Mouse (Mus musculus): ENCODE results near the gene Vps45. TPM values are rescaled to one million over a fixed set of nuclear protein-coding genes. Genes with fewer than 3 reads are reported as not detected.

Vps45 gene
- polyA plus RNA-seq (2012; fragmentation: generic; extraction: Trizol), result 10 to 100 TPM in 1 of 2 experiments, 1 to 10 TPM in 1; 7.1 to 20.4 TPM

GRCm38 (mm10) chr3:96058231-96058896 lies at the start of gene Vps45:
Gene Vps45 (minus strand): TSS chr3:96058466.

GRCm38 (mm10) chr3:96104261-96105065 lies 46.2 kb upstream of the Vps45 start, which contains the start of gene Otud7b:
Gene Otud7b (plus strand): TSS chr3:96104527.

GRCm38 (mm10) chr3:95995802-95996428 lies 62.4 kb downstream of the Vps45 start, which contains the start of gene Plekho1:
Gene Plekho1 (minus strand): TSS chr3:95996001.

Other genes with a start within 250 kb of the Vps45 start
- 1 to 10 TPM in 1 of 2 experiments, under 1 TPM in 1; 0.95 to 7.4 TPM for gene Rprd2, start 239.6 kb downstream of the Vps45 start, polyA plus RNA-seq (2012; fragmentation: generic; extraction: Trizol)
- gene Prpf3, start 202.6 kb downstream of the Vps45 start, polyA plus RNA-seq (2012; fragmentation: generic; extraction: Trizol), result 10 to 100 TPM; 14.8 to 27.7 TPM
- gene Mrps21, start 186.9 kb downstream of the Vps45 start, polyA plus RNA-seq (2012; fragmentation: generic; extraction: Trizol), result 100 to 1,000 TPM; 466 to 524 TPM
- gene Ciart, start 176.2 kb downstream of the Vps45 start, polyA plus RNA-seq (2012; fragmentation: generic; extraction: Trizol), result 1 to 10 TPM; 1.1 to 1.2 TPM
- gene BC028528, start 166.5 kb downstream of the Vps45 start, polyA plus RNA-seq (2012; fragmentation: generic; extraction: Trizol), result 1 to 10 TPM in 1 of 2 experiments, under 1 TPM in 1; 0.05 to 3.2 TPM
- gene Aph1a, start 164.5 kb downstream of the Vps45 start, polyA plus RNA-seq (2012; fragmentation: generic; extraction: Trizol), result 100 to 1,000 TPM in 1 of 2 experiments, 10 to 100 TPM in 1; 84.0 to 110 TPM
- under 1 TPM; 0.02 to 0.11 TPM for gene Car14, start 153.8 kb downstream of the Vps45 start, polyA plus RNA-seq (2012; fragmentation: generic; extraction: Trizol)
- 10 to 100 TPM in 1 of 2 experiments, 1 to 10 TPM in 1; 8.1 to 26.8 TPM for gene Anp32e, start 129.2 kb downstream of the Vps45 start, polyA plus RNA-seq (2012; fragmentation: generic; extraction: Trizol)
- gene Plekho1, start 62.5 kb downstream of the Vps45 start, polyA plus RNA-seq (2012; fragmentation: generic; extraction: Trizol), result 10 to 100 TPM; 25.2 to 44.5 TPM
- 10 to 100 TPM in 1 of 2 experiments, 1 to 10 TPM in 1; 1.8 to 10.6 TPM for gene Otud7b, start 46.1 kb upstream of the Vps45 start, polyA plus RNA-seq (2012; fragmentation: generic; extraction: Trizol)
- gene Mtmr11, start 103.5 kb upstream of the Vps45 start, polyA plus RNA-seq (2012; fragmentation: generic; extraction: Trizol), result 10 to 100 TPM; 21.0 to 25.2 TPM
- 100 to 1,000 TPM in 1 of 2 experiments, 10 to 100 TPM in 1; 82.8 to 105 TPM for gene Sf3b4, start 113.9 kb upstream of the Vps45 start, polyA plus RNA-seq (2012; fragmentation: generic; extraction: Trizol)
- gene Sv2a, start 122.7 kb upstream of the Vps45 start, polyA plus RNA-seq (2012; fragmentation: generic; extraction: Trizol), result 1 to 10 TPM in 1 of 2 experiments, under 1 TPM in 1; 0.49 to 1.7 TPM
- 10 to 100 TPM; 87.3 to 88.9 TPM for gene Bola1, start 161.2 kb upstream of the Vps45 start, polyA plus RNA-seq (2012; fragmentation: generic; extraction: Trizol)
- under 1 TPM; 0.43 to 0.59 TPM for gene Hist2h2ab, start 161.4 kb upstream of the Vps45 start, polyA plus RNA-seq (2012; fragmentation: generic; extraction: Trizol)
- gene Hist2h2ac, start 162.4 kb upstream of the Vps45 start, polyA plus RNA-seq (2012; fragmentation: generic; extraction: Trizol), result 1 to 10 TPM; 2.5 to 5.6 TPM
- gene Hist2h2be, start 162.7 kb upstream of the Vps45 start, polyA plus RNA-seq (2012; fragmentation: generic; extraction: Trizol), result 1 to 10 TPM in 1 of 2 experiments, under 1 TPM in 1; 0.23 to 1.7 TPM
- 10 to 100 TPM in 1 of 2 experiments, 1 to 10 TPM in 1; 5.7 to 15.8 TPM for gene Hist2h3c2, start 180.7 kb upstream of the Vps45 start, polyA plus RNA-seq (2012; fragmentation: generic; extraction: Trizol)
- gene Hist2h2aa2, start 181.8 kb upstream of the Vps45 start, polyA plus RNA-seq (2012; fragmentation: generic; extraction: Trizol), result 100 to 1,000 TPM in 1 of 2 experiments, 10 to 100 TPM in 1; 42.0 to 222 TPM
- under 1 TPM in 1 of 2 experiments, not detected in 1; 0.22 TPM for gene Hist2h2aa1, start 187.0 kb upstream of the Vps45 start, polyA plus RNA-seq (2012; fragmentation: generic; extraction: Trizol)
- not detected for gene Hist2h3c1, start 188.2 kb upstream of the Vps45 start, polyA plus RNA-seq (2012; fragmentation: generic; extraction: Trizol)
- 1 to 10 TPM in 1 of 2 experiments, under 1 TPM in 1; 0.79 to 1.4 TPM for gene Hist2h4, start 204.8 kb upstream of the Vps45 start, polyA plus RNA-seq (2012; fragmentation: generic; extraction: Trizol)
- 10 to 100 TPM in 1 of 2 experiments, 1 to 10 TPM in 1; 4.2 to 21.2 TPM for gene Hist2h3b, start 210.2 kb upstream of the Vps45 start, polyA plus RNA-seq (2012; fragmentation: generic; extraction: Trizol)
- gene Hist2h2bb, start 211.3 kb upstream of the Vps45 start, polyA plus RNA-seq (2012; fragmentation: generic; extraction: Trizol), result 10 to 100 TPM in 1 of 2 experiments, 1 to 10 TPM in 1; 5.7 to 13.1 TPM
- gene Fcgr1, start 235.5 kb upstream of the Vps45 start, polyA plus RNA-seq (2012; fragmentation: generic; extraction: Trizol), result under 1 TPM in 1 of 2 experiments, not detected in 1; 0.34 TPM